8 mouse cellular contexts compared by ENCODE assay signal in genomic region chr2:116735702-116736101, GRCm38 (mm10).
DNase-seq lines count a peak whose midpoint lies in the region; ATAC-seq lines count a peak whose summit lies in the region.

No protein-coding gene starts in this region.

- no peaks in the 10 kb centered on the region for H3K4me1 ChIP-seq in hindbrain, embryonic 13.5 days (replicated peaks)
- H3K4me1 ChIP-seq in limb, embryonic 11.5 days (ENCODE audit: control insufficient read depth, insufficient read depth, low read length), result no peaks in the 10 kb centered on the region
- no peaks in the 10 kb centered on the region for H3K4me1 ChIP-seq in neural tube, embryonic 15.5 days

- H3K9ac ChIP-seq in hindbrain, embryonic 13.5 days, result no peak overlapping the region
- H3K9ac ChIP-seq in limb, embryonic 11.5 days (ENCODE audit: low read length), result no peak overlapping the region
- H3K9ac ChIP-seq in neural tube, embryonic 15.5 days (replicated peaks), result no peak overlapping the region

- no peaks in the 10 kb centered on the region for H3K9me3 ChIP-seq in hindbrain, embryonic 13.5 days
- no peaks in the 10 kb centered on the region for H3K9me3 ChIP-seq in limb, embryonic 11.5 days (ENCODE audit: control insufficient read depth, low read length)
- no peaks in the 10 kb centered on the region for H3K9me3 ChIP-seq in neural tube, embryonic 15.5 days (replicated peaks)

- peak; percentile 2 for DNase-seq in layer of hippocampus, adult 9-11 months
- DNase-seq in layer of hippocampus, adult 11-12 months (ENCODE audit: low spot score), result no peak
- peak; percentile 58 for DNase-seq in adrenal gland, postnatal 10 days
- peak; percentile 5 to 10 for DNase-seq in frontal cortex, postnatal 14 days (ENCODE audit: low spot score in 2 of 2)
- DNase-seq in limb, embryonic 11.5 days (ENCODE audit: low spot score), result no peak

- no peak overlapping the region for H3K4me3 ChIP-seq in hindbrain, embryonic 13.5 days
- no peak overlapping the region for H3K4me3 ChIP-seq in limb, embryonic 11.5 days (ENCODE audit: low read depth, low read length)
- H3K4me3 ChIP-seq in neural tube, embryonic 15.5 days (replicated peaks), result no peak overlapping the region

- H3K27ac ChIP-seq in hindbrain, embryonic 13.5 days, result no peak overlapping the region
- no peak overlapping the region for H3K27ac ChIP-seq in limb, embryonic 11.5 days (replicated peaks; ENCODE audit: low read depth, low read length)
- H3K27ac ChIP-seq in neural tube, embryonic 15.5 days (replicated peaks), result no peak overlapping the region

- 49% methylated on average over 3 of the region's 3 CpGs for WGBS in hindbrain, embryonic 13.5 days
- WGBS in limb, embryonic 11.5 days, result 31% methylated on average over 3 of the region's 3 CpGs
- WGBS in neural tube, embryonic 15.5 days, result 47% methylated on average over 3 of the region's 3 CpGs

- H3K27me3 ChIP-seq in hindbrain, embryonic 13.5 days, result no peaks in the 10 kb centered on the region
- H3K27me3 ChIP-seq in limb, embryonic 11.5 days (ENCODE audit: control insufficient read depth, insufficient read depth, low read length), result no peaks in the 10 kb centered on the region
- no peaks in the 10 kb centered on the region for H3K27me3 ChIP-seq in neural tube, embryonic 15.5 days (replicated peaks)

- H3K36me3 ChIP-seq in hindbrain, embryonic 13.5 days, result no peaks in the 10 kb centered on the region
- no peaks in the 10 kb centered on the region for H3K36me3 ChIP-seq in limb, embryonic 11.5 days (ENCODE audit: control insufficient read depth, insufficient read depth, low read length)
- H3K36me3 ChIP-seq in neural tube, embryonic 15.5 days, result no peaks in the 10 kb centered on the region

- no peak overlapping the region for H3K4me2 ChIP-seq in hindbrain, embryonic 13.5 days
- no peak overlapping the region for H3K4me2 ChIP-seq in limb, embryonic 11.5 days (ENCODE audit: low read depth, severe bottlenecking)
- no peak overlapping the region for H3K4me2 ChIP-seq in neural tube, embryonic 15.5 days

- 0 out of 2 replicates have a peak, but pooled peaks have one; percentile 57 for ATAC-seq in hindbrain, embryonic 13.5 days (ENCODE audit: low FRiP score)
- 0 out of 2 replicates have a peak, but pooled peaks have one; percentile 26 for ATAC-seq in limb, embryonic 11.5 days (ENCODE audit: insufficient number of reproducible peaks, low FRiP score, low TSS enrichment, low read depth)
- peak; percentile 69; the same call in 1 of the 2 replicates for ATAC-seq in neural tube, embryonic 15.5 days (ENCODE audit: low FRiP score)
- ATAC-seq in megakaryocyte, adult 5-6 weeks (ENCODE audit: poor library complexity, severe bottlenecking), result no peak

Comparison
In these comparisons a context has a peak if more than half of its experiments do, and no peak if none do; other contexts are left out.
1. DNase-seq: peak in layer of hippocampus, adult 9-11 months (single experiment), adrenal gland, postnatal 10 days (single experiment) and frontal cortex, postnatal 14 days (2 of 2); none in layer of hippocampus, adult 11-12 months (single experiment) and limb, embryonic 11.5 days (single experiment).